Mouse (Mus musculus): ENCODE data around the gene Il1rapl1. TPM values are rescaled to one million over a fixed set of nuclear protein-coding genes. Genes with fewer than 3 reads are reported as not detected.

Il1rapl1 gene
- polyA plus RNA-seq, 1 experiment = not detected

GRCm38 (mm10) chrX:88112254-88112653 is 3.2 kb downstream of the Il1rapl1 start:
- WGBS = 21% methylated on average over 2 of the region's 2 CpGs
- Histone ChIP-seq H3K27ac (ENCODE audit: insufficient read depth, low read length) (no peak overlapping the region), H3K4me1 (ENCODE audit: control insufficient read depth, insufficient read depth, insufficient read length) (no peaks in the 10 kb centered on the region), H3K27me3 (ENCODE audit: control insufficient read depth, insufficient read depth, low read length) (no peaks in the 10 kb centered on the region), H3K4me3 (ENCODE audit: extremely low read depth, insufficient read depth, insufficient read length) (no peak overlapping the region), H3K36me3 (ENCODE audit: control insufficient read depth, insufficient read depth, low read length) (no peaks in the 10 kb centered on the region)
- no peak for DNase-seq (ENCODE audit: low read depth in 1 of 2, low spot score in 2 of 2)
- TF ChIP-seq CTCF (IDR thresholded peaks at IDR 0.05; ENCODE audit: extremely low read depth, insufficient read depth, insufficient read length, insufficient replicate concordance) = no peak
- no peak for TF ChIP-seq POLR2A (IDR thresholded peaks at IDR 0.05; ENCODE audit: low read depth, low read length)

DNA sequence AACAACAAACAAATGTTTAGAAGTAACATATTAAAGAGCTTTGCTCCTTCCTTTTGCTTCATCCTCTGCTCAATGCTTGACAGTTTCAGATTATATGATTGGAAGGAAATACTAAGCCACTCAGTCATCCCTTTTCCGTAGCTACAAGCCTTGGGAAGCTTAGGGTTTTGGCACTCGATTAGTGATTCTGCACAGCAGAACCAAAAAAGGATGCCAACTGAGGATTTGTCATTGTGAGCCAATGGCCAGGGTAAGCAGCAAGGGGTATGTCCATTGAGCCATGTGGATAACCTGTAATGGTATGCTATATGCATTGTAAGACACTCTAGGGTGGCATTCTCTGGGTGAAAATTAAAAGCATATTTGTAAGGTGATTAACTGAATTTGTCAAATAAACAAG is 5.7 kb downstream of the Il1rapl1 start:
- Histone ChIP-seq H3K36me3 (ENCODE audit: control insufficient read depth, insufficient read depth, low read length) (no peaks in the 10 kb centered on the region), H3K4me3 (ENCODE audit: extremely low read depth, insufficient read depth, insufficient read length) (no peak overlapping the region), H3K27me3 (ENCODE audit: control insufficient read depth, insufficient read depth, low read length) (no peaks in the 10 kb centered on the region), H3K27ac (ENCODE audit: insufficient read depth, low read length) (no peak overlapping the region), H3K4me1 (ENCODE audit: control insufficient read depth, insufficient read depth, insufficient read length) (no peaks in the 10 kb centered on the region)
- WGBS = 82% methylated on average over 2 of the region's 2 CpGs
- TF ChIP-seq POLR2A (IDR thresholded peaks at IDR 0.05; ENCODE audit: low read depth, low read length) (no peak), CTCF (IDR thresholded peaks at IDR 0.05; ENCODE audit: extremely low read depth, insufficient read depth, insufficient read length, insufficient replicate concordance) (no peak)
- DNase-seq (ENCODE audit: low read depth in 1 of 2, low spot score in 2 of 2) = no peak

DNA sequence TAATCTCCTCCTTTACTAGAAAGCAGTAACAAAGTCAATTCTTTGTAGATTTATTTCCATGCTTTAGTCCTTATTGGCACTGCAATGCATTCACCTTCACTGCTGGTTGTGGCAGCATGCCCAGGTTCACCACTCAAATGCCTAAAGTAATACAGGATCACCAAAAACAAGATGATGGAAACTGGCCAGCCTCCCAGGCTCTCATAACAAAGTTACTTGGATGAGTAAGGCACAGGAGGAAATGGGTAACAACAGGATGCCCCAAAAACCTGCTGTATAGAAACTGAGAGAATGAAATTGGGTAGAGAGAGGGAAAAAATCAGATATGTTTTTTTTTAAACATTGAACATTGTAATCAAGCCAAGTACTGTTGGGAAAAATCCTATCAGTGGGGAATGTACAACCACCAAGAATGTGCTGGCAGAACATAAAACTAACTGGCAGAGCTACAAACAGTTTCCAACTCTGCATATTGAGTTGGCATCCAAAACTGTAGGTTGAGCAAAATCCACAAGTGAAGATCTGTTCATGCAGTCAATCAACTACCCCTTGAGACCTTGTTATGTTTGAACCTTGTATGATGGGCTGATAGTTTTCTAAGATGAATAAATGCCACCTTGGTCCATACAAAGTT is 21.4 kb downstream of the Il1rapl1 start:
- Histone ChIP-seq H3K27ac (ENCODE audit: insufficient read depth, low read length) (no peak overlapping the region), H3K4me1 (ENCODE audit: control insufficient read depth, insufficient read depth, insufficient read length) (no peaks in the 10 kb centered on the region), H3K4me3 (ENCODE audit: extremely low read depth, insufficient read depth, insufficient read length) (no peak overlapping the region), H3K27me3 (ENCODE audit: control insufficient read depth, insufficient read depth, low read length) (no peaks in the 10 kb centered on the region), H3K36me3 (ENCODE audit: control insufficient read depth, insufficient read depth, low read length) (no peaks in the 10 kb centered on the region)
- TF ChIP-seq POLR2A (IDR thresholded peaks at IDR 0.05; ENCODE audit: low read depth, low read length) (no peak), CTCF (IDR thresholded peaks at IDR 0.05; ENCODE audit: extremely low read depth, insufficient read depth, insufficient read length, insufficient replicate concordance) (no peak)
- DNase-seq (ENCODE audit: low read depth in 1 of 2, low spot score in 2 of 2) = no peak

DNA sequence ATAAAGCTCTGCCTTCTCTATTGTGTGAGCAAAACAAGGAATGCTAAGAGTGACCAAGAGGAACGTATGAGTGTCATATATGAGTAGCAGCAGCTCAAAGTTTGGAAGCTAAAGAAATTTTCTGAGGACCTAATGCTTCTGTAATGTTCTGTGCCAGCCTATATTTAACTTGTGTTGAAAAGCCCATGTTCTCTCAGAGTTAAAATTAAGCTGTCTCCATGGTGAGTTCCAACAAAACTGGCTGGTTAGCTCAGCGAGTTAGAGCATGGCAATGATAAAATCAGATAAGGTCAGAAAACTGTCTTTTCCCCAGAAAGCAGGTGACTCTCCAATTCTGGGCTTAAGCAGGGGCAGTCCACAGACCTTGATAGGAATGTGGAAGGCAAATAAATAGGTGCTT is 25.6 kb downstream of the Il1rapl1 start:
- Histone ChIP-seq H3K4me3 (ENCODE audit: extremely low read depth, insufficient read depth, insufficient read length) (no peak overlapping the region), H3K27ac (ENCODE audit: insufficient read depth, low read length) (no peak overlapping the region), H3K36me3 (ENCODE audit: control insufficient read depth, insufficient read depth, low read length) (no peaks in the 10 kb centered on the region), H3K27me3 (ENCODE audit: control insufficient read depth, insufficient read depth, low read length) (no peaks in the 10 kb centered on the region), H3K4me1 (ENCODE audit: control insufficient read depth, insufficient read depth, insufficient read length) (no peaks in the 10 kb centered on the region)
- no peak for DNase-seq (ENCODE audit: low read depth in 1 of 2, low spot score in 2 of 2)
- no peak for TF ChIP-seq POLR2A (IDR thresholded peaks at IDR 0.05; ENCODE audit: low read depth, low read length)
- no peak for TF ChIP-seq CTCF (IDR thresholded peaks at IDR 0.05; ENCODE audit: extremely low read depth, insufficient read depth, insufficient read length, insufficient replicate concordance)
- WGBS = 64% methylated on average over 2 of the region's 2 CpGs

DNA sequence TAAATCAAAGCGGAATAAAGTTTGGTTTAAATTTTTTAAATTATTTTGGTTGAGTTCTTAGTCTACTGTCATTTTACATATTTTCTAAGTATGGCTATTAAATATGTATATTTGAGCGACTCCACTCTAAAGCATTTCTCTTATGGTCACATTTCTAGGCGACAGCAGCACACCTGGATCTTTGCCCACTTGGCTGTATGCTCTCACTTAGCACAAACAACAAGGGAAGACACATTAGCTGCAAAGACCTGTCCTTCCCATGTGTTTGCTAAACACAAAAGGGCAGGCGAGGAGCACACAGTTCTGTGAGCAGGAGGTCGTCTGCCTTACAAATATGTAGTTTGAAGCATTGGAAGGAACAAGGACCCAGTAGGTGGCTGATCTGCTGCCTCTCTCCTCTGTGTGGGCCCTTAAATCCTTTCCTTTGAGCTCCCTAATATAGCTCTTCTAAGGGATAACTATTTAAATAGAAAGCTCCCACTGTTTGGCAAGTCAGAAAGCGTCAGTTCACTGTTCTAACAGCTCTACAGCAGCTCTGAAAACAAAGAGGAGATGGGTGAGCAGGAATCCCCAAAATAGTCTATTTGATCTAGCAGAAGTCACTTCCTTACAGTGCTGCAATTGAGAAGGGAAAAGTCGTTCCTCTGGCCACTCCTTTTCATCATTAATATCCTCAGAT is 42.6 kb downstream of the Il1rapl1 start:
- Histone ChIP-seq H3K36me3 (ENCODE audit: control insufficient read depth, insufficient read depth, low read length) (no peaks in the 10 kb centered on the region), H3K27ac (ENCODE audit: insufficient read depth, low read length) (no peak overlapping the region), H3K27me3 (ENCODE audit: control insufficient read depth, insufficient read depth, low read length) (no peaks in the 10 kb centered on the region), H3K4me3 (ENCODE audit: extremely low read depth, insufficient read depth, insufficient read length) (no peak overlapping the region), H3K4me1 (ENCODE audit: control insufficient read depth, insufficient read depth, insufficient read length) (no peaks in the 10 kb centered on the region)
- DNase-seq (ENCODE audit: low read depth in 1 of 2, low spot score in 2 of 2) = no peak
- 57% methylated on average over 7 of the region's 7 CpGs for WGBS
- no peak for TF ChIP-seq CTCF (IDR thresholded peaks at IDR 0.05; ENCODE audit: extremely low read depth, insufficient read depth, insufficient read length, insufficient replicate concordance)
- no peak for TF ChIP-seq POLR2A (IDR thresholded peaks at IDR 0.05; ENCODE audit: low read depth, low read length)

DNA sequence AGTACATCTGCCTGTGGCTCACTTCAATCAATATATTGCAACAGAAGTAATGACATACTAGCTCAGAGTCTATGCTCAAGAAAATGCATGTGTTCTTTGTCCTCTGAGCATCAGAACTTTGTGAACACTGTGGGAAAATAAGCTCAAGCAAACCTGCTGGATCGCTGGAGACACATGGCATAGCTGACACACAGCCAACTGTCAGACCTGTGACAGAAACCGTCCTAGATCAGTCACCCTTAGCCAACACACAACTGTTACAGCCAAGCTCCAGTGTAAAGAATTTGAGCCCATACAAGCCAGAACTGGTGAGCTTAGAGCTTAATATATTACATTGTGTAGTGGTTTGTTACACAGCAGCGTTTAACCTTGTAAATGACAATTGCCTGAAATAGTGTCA is 45.1 kb downstream of the Il1rapl1 start:
- 76% methylated on average over 3 of the region's 3 CpGs for WGBS

GRCm38 (mm10) chrX:88043556-88043955 is 71.9 kb downstream of the Il1rapl1 start:
- H3K27ac ChIP-seq (ENCODE audit: insufficient read depth, low read length) = no peak overlapping the region
- H3K4me3 ChIP-seq (ENCODE audit: extremely low read depth, insufficient read depth, insufficient read length) = no peak overlapping the region
- H3K36me3 ChIP-seq (ENCODE audit: control insufficient read depth, insufficient read depth, low read length) = no peaks in the 10 kb centered on the region
- H3K4me1 ChIP-seq (ENCODE audit: control insufficient read depth, insufficient read depth, insufficient read length) = no peaks in the 10 kb centered on the region
- TF ChIP-seq POLR2A (IDR thresholded peaks at IDR 0.05; ENCODE audit: low read depth, low read length) = no peak
- no peak for TF ChIP-seq CTCF (IDR thresholded peaks at IDR 0.05; ENCODE audit: extremely low read depth, insufficient read depth, insufficient read length, insufficient replicate concordance)
- H3K27me3 ChIP-seq (ENCODE audit: control insufficient read depth, insufficient read depth, low read length) = no peaks in the 10 kb centered on the region
- DNase-seq (ENCODE audit: low read depth in 1 of 2, low spot score in 2 of 2) = no peak
- WGBS = 88% methylated on average over 1 of the region's 1 CpGs

More for the DNA sequence above, 45.1 kb downstream of the Il1rapl1 start:
- DNase-seq (ENCODE audit: low read depth in 1 of 2, low spot score in 2 of 2) = no peak
- H3K4me3 ChIP-seq (ENCODE audit: extremely low read depth, insufficient read depth, insufficient read length) = no peak overlapping the region
- H3K27ac ChIP-seq (ENCODE audit: insufficient read depth, low read length) = no peak overlapping the region
- no peaks in the 10 kb centered on the region for H3K27me3 ChIP-seq (ENCODE audit: control insufficient read depth, insufficient read depth, low read length)
- no peaks in the 10 kb centered on the region for H3K36me3 ChIP-seq (ENCODE audit: control insufficient read depth, insufficient read depth, low read length)
- H3K4me1 ChIP-seq (ENCODE audit: control insufficient read depth, insufficient read depth, insufficient read length) = no peaks in the 10 kb centered on the region
- TF ChIP-seq CTCF (IDR thresholded peaks at IDR 0.05; ENCODE audit: extremely low read depth, insufficient read depth, insufficient read length, insufficient replicate concordance) = no peak
- no peak for TF ChIP-seq POLR2A (IDR thresholded peaks at IDR 0.05; ENCODE audit: low read depth, low read length)
